Mouse (Mus musculus): ENCODE measurements around the gene Atxn1. TPM values are rescaled to one million over a fixed set of nuclear protein-coding genes. Genes with fewer than 3 reads are reported as not detected.

Atxn1 gene
- polyA plus RNA-seq, 1 experiment from 2014 or later = 9.0 TPM

DNA sequence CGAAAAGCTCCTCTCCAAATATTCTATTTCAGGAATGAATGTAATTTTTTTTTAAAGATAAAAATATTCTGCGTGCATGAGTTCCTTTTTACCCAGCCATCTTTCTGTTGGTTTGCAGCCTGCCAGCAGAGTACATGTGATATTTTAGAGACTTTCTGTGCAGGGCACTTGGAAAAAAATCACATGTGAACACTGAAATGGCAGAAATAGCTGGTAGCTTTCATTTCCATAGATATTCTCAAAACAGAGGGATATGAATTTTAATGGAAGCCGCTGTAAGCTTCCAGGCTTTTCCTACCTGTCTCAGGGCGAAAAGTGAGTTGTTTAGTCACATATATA, 142.3 kb downstream of the Atxn1 start:
- Histone ChIP-seq H3K27me3 (replicated peaks) (no peaks in the 10 kb centered on the region), H3K9me3 (no peaks in the 10 kb centered on the region), H3K4me3 (no peak overlapping the region), H3K9ac (no peak overlapping the region), H3K4me2 (no peak overlapping the region), H3K27ac (peak overlapping the region; percentile 50), H3K4me1 (no peaks in the 10 kb centered on the region), H3K36me3 (replicated peaks) (no peaks in the 10 kb centered on the region)
- ATAC-seq (replicated peaks) = no peak
- 75% methylated on average over 4 of the region's 4 CpGs for WGBS

DNA sequence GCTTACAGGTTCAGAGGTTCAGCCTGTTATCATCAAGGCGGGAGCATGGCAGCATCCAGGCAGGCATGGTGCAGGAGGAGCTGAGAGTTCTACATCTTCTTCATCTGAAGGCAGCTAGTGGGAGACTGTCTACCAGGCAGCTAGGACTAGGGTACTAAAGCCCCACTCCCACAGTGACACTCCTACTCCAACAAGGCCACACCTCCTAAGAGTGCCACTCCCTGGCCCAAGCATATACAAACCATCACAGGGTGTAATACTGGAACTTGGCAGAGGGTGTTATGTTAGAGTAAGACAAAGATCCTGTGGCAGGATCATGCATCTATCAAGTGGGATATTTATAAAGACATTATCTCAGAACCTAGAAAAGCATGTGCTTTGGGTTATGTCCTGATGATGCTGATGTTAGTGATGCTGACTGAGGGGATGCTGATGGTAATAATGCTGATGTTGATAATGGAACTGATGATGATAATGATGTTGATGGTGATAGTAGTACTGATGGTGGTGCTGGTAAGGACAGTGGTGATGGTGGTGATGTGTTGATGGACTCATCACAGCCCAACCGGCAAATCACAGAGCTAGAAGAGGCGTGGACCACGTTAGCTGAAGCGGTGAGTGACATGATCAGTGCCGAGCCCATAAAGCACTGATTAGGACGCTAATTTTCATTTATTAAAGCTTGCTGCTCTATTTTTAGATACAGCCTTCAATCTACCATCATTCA, 142.9 kb downstream of the Atxn1 start:
- WGBS = 88% methylated on average over 7 of the region's 7 CpGs
- no peak for ATAC-seq (replicated peaks)
- H3K27me3 ChIP-seq (replicated peaks) = no peaks in the 10 kb centered on the region

DNA sequence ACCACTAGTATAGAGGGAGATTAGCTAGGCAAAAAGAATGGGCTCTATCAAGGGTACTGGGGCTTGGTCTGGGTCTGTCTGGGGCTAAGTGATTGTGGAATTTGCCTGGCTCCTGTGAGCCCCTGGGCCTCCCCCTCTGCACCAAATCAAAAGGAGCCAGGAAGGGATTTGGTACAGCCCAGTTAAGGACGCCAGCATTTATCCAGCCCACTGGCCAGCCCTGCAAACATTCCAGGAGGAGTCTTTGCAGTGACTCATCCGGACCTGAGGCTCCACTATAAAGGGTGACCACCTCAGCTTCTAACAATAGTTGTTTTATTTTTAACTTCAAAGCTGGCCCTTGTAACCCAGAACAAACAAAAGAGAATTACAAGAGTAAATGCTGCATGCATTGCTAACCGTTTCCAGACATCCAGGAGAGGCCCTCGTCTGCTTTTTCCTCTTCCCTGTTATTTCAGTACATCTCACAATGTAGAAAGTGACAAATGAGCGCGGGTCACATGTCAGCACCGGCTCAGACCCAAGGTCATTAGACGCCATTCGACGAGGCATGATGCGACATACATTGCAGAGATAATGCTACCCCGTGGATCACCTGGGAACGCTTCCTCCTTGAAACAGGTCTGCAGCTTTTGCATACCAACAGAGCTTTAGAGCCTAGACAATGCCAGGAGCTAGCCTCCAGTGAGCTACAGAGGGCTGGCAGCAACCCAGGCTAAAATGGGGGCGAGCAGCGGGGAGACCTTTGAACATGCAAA, 144.2 kb downstream of the Atxn1 start:
- 46% methylated on average over 15 of the region's 15 CpGs for WGBS
- no peak overlapping the region for H3K4me2 ChIP-seq
- no peaks in the 10 kb centered on the region for H3K27me3 ChIP-seq (replicated peaks)
- H3K36me3 ChIP-seq (replicated peaks) = no peaks in the 10 kb centered on the region
- no peak for ATAC-seq (replicated peaks)
- H3K4me3 ChIP-seq = no peak overlapping the region
- no peak overlapping the region for H3K9ac ChIP-seq
- H3K9me3 ChIP-seq = no peaks in the 10 kb centered on the region
- peak overlapping the region; percentile 36; the same call in 1 of the 2 replicates for H3K27ac ChIP-seq
- no peaks in the 10 kb centered on the region for H3K4me1 ChIP-seq

More for the DNA sequence above, 142.9 kb downstream of the Atxn1 start:
- Histone ChIP-seq H3K36me3 (replicated peaks) (no peaks in the 10 kb centered on the region), H3K9ac (no peak overlapping the region), H3K9me3 (no peaks in the 10 kb centered on the region), H3K4me1 (no peaks in the 10 kb centered on the region), H3K4me3 (no peak overlapping the region), H3K4me2 (no peak overlapping the region), H3K27ac (peak overlapping the region; percentile 50)

DNA sequence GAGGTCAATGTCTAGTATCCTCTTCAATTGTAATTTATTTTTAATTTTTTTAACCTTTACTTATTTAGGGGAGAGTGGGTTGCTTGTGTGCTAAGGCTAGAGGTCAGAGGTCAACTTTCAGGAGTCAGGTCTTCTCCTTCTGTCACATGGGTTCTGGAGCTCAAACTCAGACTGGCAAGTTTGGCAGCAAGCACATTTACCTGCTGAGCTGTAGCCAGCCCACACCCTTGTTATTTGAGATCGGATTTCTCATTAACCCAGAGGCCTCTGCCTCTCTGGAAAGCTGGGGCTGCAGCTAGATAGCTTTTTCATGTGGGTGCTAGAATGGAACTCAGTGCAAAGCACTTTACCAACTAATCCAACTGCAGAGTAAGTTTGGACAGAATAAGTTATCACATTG, 148.1 kb downstream of the Atxn1 start:
- 71% methylated on average over 1 of the region's 1 CpGs for WGBS
- no peak overlapping the region for H3K9ac ChIP-seq
- no peak overlapping the region for H3K4me3 ChIP-seq
- no peak for ATAC-seq (replicated peaks)
- no peaks in the 10 kb centered on the region for H3K36me3 ChIP-seq (replicated peaks)
- H3K4me2 ChIP-seq = no peak overlapping the region
- no peaks in the 10 kb centered on the region for H3K27me3 ChIP-seq (replicated peaks)
- H3K9me3 ChIP-seq = no peaks in the 10 kb centered on the region
- no peaks in the 10 kb centered on the region for H3K4me1 ChIP-seq
- no peak overlapping the region for H3K27ac ChIP-seq

GRCm38 (mm10) chr13:45809777-45810410, 154.9 kb downstream of the Atxn1 start:
- no peak overlapping the region for H3K9ac ChIP-seq
- H3K4me3 ChIP-seq = no peak overlapping the region
- no peak overlapping the region for H3K4me2 ChIP-seq
- H3K27ac ChIP-seq = no peak overlapping the region
- WGBS = 51% methylated on average over 16 of the region's 16 CpGs
- no peaks in the 10 kb centered on the region for H3K9me3 ChIP-seq
- no peak for ATAC-seq (replicated peaks)
- H3K4me1 ChIP-seq = peaks cover 35% of the 10 kb centered on the region
- H3K27me3 ChIP-seq (replicated peaks) = no peaks in the 10 kb centered on the region
- no peaks in the 10 kb centered on the region for H3K36me3 ChIP-seq (replicated peaks)

GRCm38 (mm10) chr13:45807593-45808043, 157.2 kb downstream of the Atxn1 start:
- 13% methylated on average over 18 of the region's 18 CpGs for WGBS
- H3K27me3 ChIP-seq (replicated peaks) = no peaks in the 10 kb centered on the region
- peaks cover 35% of the 10 kb centered on the region for H3K4me1 ChIP-seq
- ATAC-seq (replicated peaks) = 0 out of 2 replicates have a peak, but pooled peaks have one; percentile 28
- H3K4me3 ChIP-seq = peak overlapping the region; percentile 19
- H3K27ac ChIP-seq = peak overlapping the region; percentile 10; the same call in 1 of the 2 replicates
- peak overlapping the region; percentile 46 for H3K4me2 ChIP-seq
- H3K36me3 ChIP-seq (replicated peaks) = no peaks in the 10 kb centered on the region
- no peaks in the 10 kb centered on the region for H3K9me3 ChIP-seq
- no peak overlapping the region; the same call in 1 of the 2 replicates for H3K9ac ChIP-seq

- Histone ChIP-seq H3K4me1 (peaks cover 35% of the 10 kb centered on the region), H3K27me3 (replicated peaks) (no peaks in the 10 kb centered on the region), H3K4me2 (peak overlapping the region; percentile 46), H3K9ac (no peak overlapping the region), H3K9me3 (no peaks in the 10 kb centered on the region), H3K4me3 (peak overlapping the region; percentile 19; the same call in 1 of the 2 replicates), H3K36me3 (replicated peaks) (no peaks in the 10 kb centered on the region), H3K27ac (peak overlapping the region; percentile 27; the same call in 1 of the 2 replicates)
- WGBS = 30% methylated on average over 18 of the region's 18 CpGs
- no peak for ATAC-seq (replicated peaks)
Observed at GRCm38 (mm10) chr13:45806600-45807525, 157.9 kb downstream of the Atxn1 start.

- no peaks in the 10 kb centered on the region for H3K9me3 ChIP-seq
- H3K27ac ChIP-seq = no peak overlapping the region
- H3K4me1 ChIP-seq = peaks cover 35% of the 10 kb centered on the region
- WGBS = 14% methylated on average over 9 of the region's 9 CpGs
- no peak overlapping the region for H3K4me3 ChIP-seq
- no peak for ATAC-seq (replicated peaks)
- no peak overlapping the region for H3K9ac ChIP-seq
- no peaks in the 10 kb centered on the region for H3K36me3 ChIP-seq (replicated peaks)
- H3K27me3 ChIP-seq (replicated peaks) = no peaks in the 10 kb centered on the region
- no peak overlapping the region for H3K4me2 ChIP-seq
Observed at GRCm38 (mm10) chr13:45805915-45806599, 158.8 kb downstream of the Atxn1 start.

DNA sequence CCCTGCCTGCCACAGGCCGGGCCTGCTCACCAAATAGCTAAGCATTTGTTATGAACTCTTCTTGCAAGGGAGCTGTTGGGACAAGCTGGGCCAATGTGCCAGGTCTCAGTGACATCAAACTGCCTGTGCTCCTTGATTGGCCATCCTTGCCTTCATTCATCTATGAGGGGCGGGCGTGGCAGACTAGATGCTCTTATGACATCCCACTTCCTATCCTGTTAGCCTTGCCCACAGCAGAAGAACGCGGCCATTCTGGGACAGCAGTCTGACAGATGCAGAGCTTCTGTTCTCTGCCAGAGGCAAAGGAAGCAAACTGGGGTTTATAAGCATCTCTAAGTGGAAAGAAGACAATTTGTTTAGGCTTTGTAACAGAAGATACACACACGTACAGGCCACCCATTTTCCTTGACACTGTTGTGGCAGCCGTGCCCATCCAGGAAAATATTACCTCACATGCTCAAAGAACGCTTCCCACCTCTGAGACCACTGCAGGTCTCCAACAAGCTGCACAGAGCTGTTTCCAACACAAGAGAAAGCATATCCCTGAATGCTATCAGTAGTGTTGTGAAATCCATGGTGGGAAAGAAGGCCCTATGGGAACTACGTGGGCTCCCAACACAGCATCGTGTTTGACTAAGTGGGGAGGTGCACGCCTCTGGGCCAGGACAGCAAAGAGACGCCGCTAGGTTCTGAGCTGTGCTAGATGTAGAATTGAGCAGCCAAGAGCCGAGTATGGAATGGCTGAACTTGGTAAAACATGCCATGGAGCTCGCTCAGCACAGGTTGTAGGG, 162.0 kb downstream of the Atxn1 start:
- no peaks in the 10 kb centered on the region for H3K36me3 ChIP-seq (replicated peaks)
- H3K27ac ChIP-seq = no peak overlapping the region
- no peak overlapping the region for H3K4me3 ChIP-seq
- H3K9ac ChIP-seq = no peak overlapping the region
- no peaks in the 10 kb centered on the region for H3K9me3 ChIP-seq
- H3K27me3 ChIP-seq (replicated peaks) = no peaks in the 10 kb centered on the region
- 93% methylated on average over 15 of the region's 15 CpGs for WGBS
- H3K4me1 ChIP-seq = peaks cover 24% of the 10 kb centered on the region
- H3K4me2 ChIP-seq = no peak overlapping the region
- ATAC-seq (replicated peaks) = no peak

DNA sequence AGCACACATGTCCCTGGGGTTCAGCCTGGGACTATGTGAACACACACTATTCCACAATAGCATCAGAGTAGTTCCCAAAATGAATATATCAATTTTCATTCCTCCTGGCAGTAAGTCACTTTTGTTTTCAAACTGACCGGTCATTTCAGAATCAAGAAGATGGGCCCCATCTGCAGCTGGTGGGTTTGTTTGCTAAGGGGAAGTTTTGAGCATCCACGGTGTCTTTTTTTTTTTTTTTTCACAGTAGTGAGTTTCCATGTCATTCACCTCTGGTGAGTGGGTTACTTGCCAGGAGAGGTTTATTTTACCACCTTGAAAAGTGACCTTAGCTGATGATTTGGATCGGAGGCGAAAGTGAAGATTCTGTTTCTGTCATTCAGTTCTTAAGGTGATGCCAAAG, 166.6 kb downstream of the Atxn1 start:
- 95% methylated on average over 4 of the region's 4 CpGs for WGBS
- no peak for ATAC-seq (replicated peaks)
- no peaks in the 10 kb centered on the region for H3K4me1 ChIP-seq
- no peak overlapping the region for H3K4me2 ChIP-seq
- H3K9ac ChIP-seq = no peak overlapping the region
- H3K27me3 ChIP-seq (replicated peaks) = no peaks in the 10 kb centered on the region
- no peaks in the 10 kb centered on the region for H3K36me3 ChIP-seq (replicated peaks)
- no peak overlapping the region for H3K27ac ChIP-seq
- H3K9me3 ChIP-seq = no peaks in the 10 kb centered on the region
- no peak overlapping the region for H3K4me3 ChIP-seq

- 86% methylated on average over 6 of the region's 6 CpGs for WGBS
- H3K36me3 ChIP-seq (replicated peaks) = no peaks in the 10 kb centered on the region
- no peaks in the 10 kb centered on the region for H3K9me3 ChIP-seq
- H3K4me2 ChIP-seq = no peak overlapping the region
- no peak overlapping the region for H3K9ac ChIP-seq
- no peaks in the 10 kb centered on the region for H3K4me1 ChIP-seq
- no peak overlapping the region for H3K4me3 ChIP-seq
- no peak overlapping the region for H3K27ac ChIP-seq
- no peak for ATAC-seq (replicated peaks)
- H3K27me3 ChIP-seq (replicated peaks) = no peaks in the 10 kb centered on the region
Observed at GRCm38 (mm10) chr13:45797696-45798095, 167.1 kb downstream of the Atxn1 start.

Data from midbrain, embryonic 15.5 days (tissue).